Mouse (Mus musculus): ENCODE measurements around the gene Hey2. TPM values are rescaled to one million over a fixed set of nuclear protein-coding genes. Genes with fewer than 3 reads are reported as not detected.

Hey2 gene
- polyA plus RNA-seq (2014; fragmentation: Nextera tagmentation; extraction: Ambion mirVana) = 23.2 and 29.9 TPM in 2 replicates

DNA sequence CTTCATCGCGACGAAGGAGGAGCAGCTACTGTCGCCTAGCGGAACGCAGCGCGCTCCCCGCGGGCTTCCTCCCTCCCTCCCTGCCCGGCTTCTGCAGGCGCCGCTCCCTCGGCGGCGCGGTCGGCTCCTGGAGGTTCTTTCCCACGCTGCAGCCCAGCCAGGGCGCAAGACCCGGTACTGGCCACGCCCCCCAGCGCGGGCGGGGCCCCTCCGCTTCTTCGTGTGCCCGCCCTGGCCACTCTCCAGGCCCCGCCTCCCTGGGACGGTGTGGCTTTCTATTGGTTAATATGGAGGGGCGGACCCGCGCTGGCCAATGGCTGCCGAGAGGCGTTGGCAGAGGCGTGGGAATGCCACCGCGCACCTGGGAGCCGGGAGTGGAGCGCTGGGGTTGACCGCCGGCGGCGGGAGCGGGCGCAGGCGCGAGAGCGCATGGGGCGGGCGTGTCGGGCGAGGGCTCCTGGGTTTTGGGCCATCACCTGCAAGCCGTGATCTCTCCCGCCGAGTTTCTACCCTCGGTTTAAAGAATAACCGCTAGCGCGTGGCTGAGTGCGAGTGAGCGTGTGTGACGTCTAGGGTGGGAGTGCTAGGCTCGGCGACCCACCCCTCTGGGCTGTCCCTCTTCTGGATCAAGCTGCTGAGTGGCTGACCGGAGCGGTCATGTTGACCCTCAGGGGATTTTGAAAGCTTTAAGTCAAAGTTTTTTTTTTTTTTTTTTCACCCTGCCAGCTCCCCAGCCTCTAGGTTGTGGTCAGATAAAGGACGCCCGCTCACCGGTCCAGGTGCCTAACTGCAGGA, at the start of gene Hey2:
Hey2 (minus strand) TSS at position 159 of the 795 bp plus-strand sequence.
- ATAC-seq (replicated peaks; ENCODE audit: insufficient number of reproducible peaks, low FRiP score, low TSS enrichment) = peak; percentile 99
- Histone ChIP-seq H3K27me3 (ENCODE audit: control insufficient read depth, insufficient read depth, low read length) (no peaks in the 10 kb centered on the region; the same call in 1 of the 2 replicates), H3K4me1 (ENCODE audit: control insufficient read depth, insufficient read depth, low read length) (peaks cover 9% of the 10 kb centered on the region), H3K36me3 (ENCODE audit: control insufficient read depth, insufficient read depth, low read length) (no peaks in the 10 kb centered on the region), H3K9me3 (replicated peaks; ENCODE audit: control insufficient read depth, low read length) (no peaks in the 10 kb centered on the region), H3K4me2 (peak within 1 kb of the TSS; percentile 66), H3K9ac (ENCODE audit: low read depth, low read length) (peak within 1 kb of the TSS; percentile 81), H3K4me3 (ENCODE audit: low read depth, low read length) (peak within 1 kb of the TSS; percentile 74), H3K27ac (ENCODE audit: low read depth, low read length) (peak within 1 kb of the TSS; percentile 87)
- WGBS (ENCODE audit: insufficient replicate concordance) = under 1% methylated on average over 70 of the region's 70 CpGs

DNA sequence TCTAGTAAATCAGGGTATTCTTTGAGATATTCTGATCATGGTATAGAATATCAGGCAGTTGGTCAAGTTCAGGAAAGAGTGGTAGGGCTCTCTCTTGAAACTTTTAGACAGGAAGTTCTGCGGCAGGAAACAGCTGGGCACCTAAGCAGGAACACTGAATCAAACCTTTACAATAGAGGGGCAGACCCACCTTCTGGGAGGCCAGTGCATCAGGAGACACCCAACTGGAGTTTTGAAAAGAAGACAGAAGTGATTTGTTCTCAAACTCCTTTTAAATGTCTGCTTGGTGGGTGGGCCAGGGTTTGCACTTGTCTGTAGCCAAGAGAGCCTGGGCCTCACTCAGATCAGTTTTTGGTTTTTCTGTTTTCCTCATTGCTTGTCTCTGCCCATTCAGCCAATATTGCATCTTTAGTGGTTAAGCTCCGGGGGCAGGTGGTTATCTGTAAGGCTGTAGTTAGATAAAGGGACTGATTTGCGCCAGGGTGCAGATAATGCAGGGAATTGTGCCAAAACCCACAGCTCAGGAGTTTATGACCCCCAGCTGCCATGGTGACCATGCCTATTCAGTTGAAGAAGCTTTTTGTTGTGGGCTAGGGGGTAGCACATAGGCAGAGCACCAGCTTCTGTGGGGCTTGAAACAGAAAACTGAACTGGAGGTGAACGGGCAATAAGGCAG, 40.6 kb upstream of the Hey2 start:
- Histone ChIP-seq H3K4me3 (ENCODE audit: low read depth, low read length) (no peak overlapping the region), H3K4me2 (no peak overlapping the region), H3K9ac (ENCODE audit: low read depth, low read length) (no peak overlapping the region), H3K9me3 (replicated peaks; ENCODE audit: control insufficient read depth, low read length) (no peaks in the 10 kb centered on the region), H3K36me3 (ENCODE audit: control insufficient read depth, insufficient read depth, low read length) (no peaks in the 10 kb centered on the region), H3K27me3 (ENCODE audit: control insufficient read depth, insufficient read depth, low read length) (no peaks in the 10 kb centered on the region), H3K27ac (ENCODE audit: low read depth, low read length) (no peak overlapping the region), H3K4me1 (ENCODE audit: control insufficient read depth, insufficient read depth, low read length) (no peaks in the 10 kb centered on the region)
- 52% methylated on average over 4 of the region's 4 CpGs for WGBS (ENCODE audit: insufficient replicate concordance)
- no peak for ATAC-seq (replicated peaks; ENCODE audit: insufficient number of reproducible peaks, low FRiP score, low TSS enrichment)

DNA sequence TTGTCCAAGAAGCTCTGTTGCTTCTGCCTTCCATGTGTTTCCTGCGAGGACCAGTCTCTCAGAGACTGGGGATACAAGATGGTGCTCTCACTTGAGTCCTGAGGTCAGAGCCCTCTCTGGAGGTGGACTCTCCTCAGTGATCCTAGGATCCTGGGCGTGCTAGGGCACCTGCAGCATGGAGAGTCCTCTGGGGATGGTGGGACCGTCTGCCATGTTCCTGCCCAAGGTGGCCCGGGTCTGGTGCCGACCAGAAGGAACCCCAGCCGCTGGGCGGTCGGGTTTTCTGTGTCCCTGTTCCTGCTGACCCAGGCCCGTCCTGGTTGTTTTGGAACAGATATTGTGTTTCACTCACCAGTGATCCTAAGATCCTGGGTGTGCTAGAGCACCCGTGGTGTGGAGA, 38.5 kb upstream of the Hey2 start:
- no peak overlapping the region for H3K4me3 ChIP-seq (ENCODE audit: low read depth, low read length)
- no peak overlapping the region for H3K27ac ChIP-seq (ENCODE audit: low read depth, low read length)
- H3K4me1 ChIP-seq (ENCODE audit: control insufficient read depth, insufficient read depth, low read length) = no peaks in the 10 kb centered on the region
- no peaks in the 10 kb centered on the region for H3K9me3 ChIP-seq (replicated peaks; ENCODE audit: control insufficient read depth, low read length)
- no peaks in the 10 kb centered on the region for H3K36me3 ChIP-seq (ENCODE audit: control insufficient read depth, insufficient read depth, low read length)
- H3K4me2 ChIP-seq = no peak overlapping the region
- 91% methylated on average over 10 of the region's 10 CpGs for WGBS (ENCODE audit: insufficient replicate concordance)
- no peaks in the 10 kb centered on the region for H3K27me3 ChIP-seq (ENCODE audit: control insufficient read depth, insufficient read depth, low read length)
- H3K9ac ChIP-seq (ENCODE audit: low read depth, low read length) = no peak overlapping the region
- no peak for ATAC-seq (replicated peaks; ENCODE audit: insufficient number of reproducible peaks, low FRiP score, low TSS enrichment)

DNA sequence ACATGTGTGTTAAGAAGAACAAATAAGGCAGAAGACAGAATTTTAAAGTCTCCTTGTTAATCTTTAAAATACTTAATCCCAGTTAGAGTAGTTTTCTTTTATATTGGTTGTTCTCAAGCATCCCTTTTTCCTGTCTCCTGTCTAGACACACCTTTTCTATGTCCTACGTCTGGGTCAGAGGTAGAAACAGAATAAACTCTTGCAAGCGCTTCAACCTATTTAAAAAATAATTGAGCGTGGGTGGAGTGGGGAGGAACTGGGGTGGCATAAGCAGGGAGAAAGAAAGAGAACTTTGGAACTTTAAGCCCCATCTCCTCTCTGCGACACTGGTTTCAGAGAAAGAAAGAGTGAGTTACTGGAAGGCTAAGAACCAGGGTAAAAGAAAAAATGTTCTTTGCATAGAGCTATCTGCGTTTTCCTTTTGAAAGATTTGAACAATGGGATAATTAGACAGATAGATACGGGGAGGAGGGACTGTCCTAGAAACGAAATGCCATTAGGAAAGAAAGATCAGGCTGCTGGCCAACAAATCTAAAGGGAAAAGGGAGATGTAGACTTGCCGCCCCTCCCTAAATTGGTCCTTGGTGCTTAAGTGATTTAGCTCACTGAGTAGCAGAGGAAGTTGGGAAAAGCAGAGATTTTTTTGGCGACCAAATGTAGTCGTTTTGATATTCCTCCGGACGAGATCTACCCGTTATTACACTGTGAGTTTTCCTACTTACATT, 2.7 kb upstream of the Hey2 start:
- no peak overlapping the region for H3K4me3 ChIP-seq (ENCODE audit: low read depth, low read length)
- 0 out of 2 replicates have a peak overlapping the region, but pooled peaks have one; percentile 12 for H3K9ac ChIP-seq (ENCODE audit: low read depth, low read length)

DNA sequence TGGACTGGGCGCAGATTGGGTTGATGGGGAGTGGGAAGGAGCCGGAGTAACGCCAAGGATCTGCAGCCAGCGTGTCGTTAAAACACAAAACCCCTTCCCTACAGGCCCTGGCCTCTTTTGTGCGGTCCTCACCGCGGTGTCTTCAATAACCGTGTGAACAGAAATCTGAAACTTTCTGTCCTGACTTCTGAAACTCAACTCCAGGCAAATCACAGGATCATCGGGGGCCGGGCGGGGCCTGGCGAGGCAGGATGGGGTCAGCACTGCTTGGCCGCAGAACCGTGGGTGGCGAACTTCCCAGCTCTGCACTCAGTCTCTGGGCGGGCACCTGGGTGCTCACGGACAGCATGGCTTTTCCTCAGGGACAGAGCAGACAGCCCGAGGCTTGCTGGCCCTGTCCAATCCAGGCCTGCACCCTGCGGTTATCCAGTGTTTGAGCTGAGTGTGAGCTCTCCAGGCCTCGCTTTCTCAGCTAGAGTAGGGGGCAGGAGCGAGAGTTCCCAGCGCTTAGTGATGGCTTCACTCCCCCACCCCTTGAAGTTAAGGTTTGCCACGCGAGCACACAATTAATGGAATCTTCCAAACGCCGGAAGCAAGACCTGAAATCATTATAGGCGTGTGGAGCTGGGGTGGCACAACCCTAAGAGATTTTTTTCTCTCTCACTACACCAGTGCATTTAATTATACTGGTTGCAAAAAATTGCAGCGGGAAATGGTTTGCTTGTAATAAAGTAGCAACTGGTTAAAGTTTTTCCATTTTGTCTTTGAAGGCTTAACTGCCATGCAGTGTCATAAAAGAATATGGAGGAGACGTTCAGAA, 1.8 kb upstream of the Hey2 start:
- peak overlapping the region; percentile 80 for H3K9ac ChIP-seq (ENCODE audit: low read depth, low read length)
- no peak; the same call in 1 of the 2 replicates for ATAC-seq (replicated peaks; ENCODE audit: insufficient number of reproducible peaks, low FRiP score, low TSS enrichment)
- H3K27ac ChIP-seq (ENCODE audit: low read depth, low read length) = peak overlapping the region; percentile 87
- H3K4me1 ChIP-seq (ENCODE audit: control insufficient read depth, insufficient read depth, low read length) = peaks cover 9% of the 10 kb centered on the region
- H3K27me3 ChIP-seq (ENCODE audit: control insufficient read depth, insufficient read depth, low read length) = no peaks in the 10 kb centered on the region; the same call in 1 of the 2 replicates
- peak overlapping the region; percentile 74 for H3K4me3 ChIP-seq (ENCODE audit: low read depth, low read length)
- peak overlapping the region; percentile 66 for H3K4me2 ChIP-seq
- WGBS (ENCODE audit: insufficient replicate concordance) = 4% methylated on average over 30 of the region's 30 CpGs
- H3K9me3 ChIP-seq (replicated peaks; ENCODE audit: control insufficient read depth, low read length) = no peaks in the 10 kb centered on the region
- no peaks in the 10 kb centered on the region for H3K36me3 ChIP-seq (ENCODE audit: control insufficient read depth, insufficient read depth, low read length)

More for the DNA sequence above, 2.7 kb upstream of the Hey2 start:
- no peaks in the 10 kb centered on the region for H3K9me3 ChIP-seq (replicated peaks; ENCODE audit: control insufficient read depth, low read length)
- no peak for ATAC-seq (replicated peaks; ENCODE audit: insufficient number of reproducible peaks, low FRiP score, low TSS enrichment)
- no peaks in the 10 kb centered on the region; the same call in 1 of the 2 replicates for H3K27me3 ChIP-seq (ENCODE audit: control insufficient read depth, insufficient read depth, low read length)
- H3K36me3 ChIP-seq (ENCODE audit: control insufficient read depth, insufficient read depth, low read length) = no peaks in the 10 kb centered on the region
- peaks cover 9% of the 10 kb centered on the region for H3K4me1 ChIP-seq (ENCODE audit: control insufficient read depth, insufficient read depth, low read length)
- WGBS (ENCODE audit: insufficient replicate concordance) = 18% methylated on average over 13 of the region's 13 CpGs
- peak overlapping the region; percentile 43 for H3K4me2 ChIP-seq
- no peak overlapping the region for H3K27ac ChIP-seq (ENCODE audit: low read depth, low read length)

DNA sequence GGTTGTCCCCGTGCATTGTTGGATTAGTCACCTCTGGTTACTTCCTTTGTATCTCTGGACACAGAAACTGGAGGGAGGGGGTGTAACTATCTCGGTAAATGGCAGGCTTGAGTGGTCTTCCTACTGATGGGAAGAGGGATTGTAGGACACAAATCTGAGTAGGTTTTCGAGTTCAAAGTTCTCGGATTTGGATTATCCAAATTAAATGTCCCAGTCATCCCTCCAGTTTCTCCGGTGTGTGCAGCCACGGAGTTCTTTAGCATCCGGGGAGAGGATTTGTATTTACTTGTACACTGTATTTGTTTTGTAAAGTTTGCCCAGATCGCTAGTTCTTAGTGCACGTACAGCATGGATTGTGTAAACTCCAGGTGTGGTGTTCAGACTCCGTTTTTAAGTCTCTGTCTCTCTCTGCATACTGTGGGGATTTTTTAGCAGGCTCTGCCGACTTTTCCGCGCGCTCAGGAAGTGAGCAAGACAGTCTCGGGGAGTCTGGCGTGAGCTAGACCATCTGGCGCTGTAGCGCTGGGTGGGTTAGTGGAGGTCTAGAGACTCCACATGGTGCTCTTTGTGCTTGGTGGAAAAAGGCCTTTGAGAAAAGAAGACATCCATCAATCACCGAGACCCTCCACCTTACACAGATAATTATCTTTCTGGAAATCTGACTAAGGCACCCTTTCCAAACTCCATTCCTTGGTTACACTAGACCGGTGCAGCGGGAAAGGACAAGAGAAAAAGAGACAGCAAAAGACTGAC, 1.0 kb upstream of the Hey2 start:
- no peaks in the 10 kb centered on the region for H3K9me3 ChIP-seq (replicated peaks; ENCODE audit: control insufficient read depth, low read length)
- H3K4me2 ChIP-seq = peak overlapping the region; percentile 66
- peak overlapping the region; percentile 80 for H3K9ac ChIP-seq (ENCODE audit: low read depth, low read length)
- no peak for ATAC-seq (replicated peaks; ENCODE audit: insufficient number of reproducible peaks, low FRiP score, low TSS enrichment)
- H3K27ac ChIP-seq (ENCODE audit: low read depth, low read length) = peak overlapping the region; percentile 87
- H3K36me3 ChIP-seq (ENCODE audit: control insufficient read depth, insufficient read depth, low read length) = no peaks in the 10 kb centered on the region
- under 1% methylated on average over 21 of the region's 21 CpGs for WGBS (ENCODE audit: insufficient replicate concordance)
- no peaks in the 10 kb centered on the region; the same call in 1 of the 2 replicates for H3K27me3 ChIP-seq (ENCODE audit: control insufficient read depth, insufficient read depth, low read length)
- peak overlapping the region; percentile 74 for H3K4me3 ChIP-seq (ENCODE audit: low read depth, low read length)
- peaks cover 9% of the 10 kb centered on the region for H3K4me1 ChIP-seq (ENCODE audit: control insufficient read depth, insufficient read depth, low read length)

DNA sequence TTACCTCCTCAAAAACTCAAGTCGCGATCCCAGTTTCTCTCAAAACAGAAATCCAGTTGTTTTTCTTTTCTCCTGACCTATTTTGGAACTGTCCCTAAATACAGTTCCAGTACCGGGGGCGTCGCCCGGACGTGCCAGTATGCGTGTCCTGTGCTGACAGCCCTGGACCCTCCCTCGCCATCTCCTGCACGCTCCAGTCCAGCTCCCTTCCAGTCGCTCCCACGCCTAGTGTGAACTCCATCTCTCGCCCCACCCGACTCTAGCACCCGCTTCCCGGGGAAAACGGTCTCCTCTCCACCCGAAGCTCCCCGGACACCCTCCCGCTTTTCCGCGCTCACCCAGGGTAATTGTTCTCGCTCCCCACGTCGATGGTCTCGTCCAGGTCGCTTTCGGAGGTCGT, 373 bp downstream of the Hey2 start:
- peak overlapping the region; percentile 81 for H3K9ac ChIP-seq (ENCODE audit: low read depth, low read length)
- peaks cover 9% of the 10 kb centered on the region for H3K4me1 ChIP-seq (ENCODE audit: control insufficient read depth, insufficient read depth, low read length)
- no peaks in the 10 kb centered on the region for H3K9me3 ChIP-seq (replicated peaks; ENCODE audit: control insufficient read depth, low read length)
- peak overlapping the region; percentile 66 for H3K4me2 ChIP-seq
- ATAC-seq (replicated peaks; ENCODE audit: insufficient number of reproducible peaks, low FRiP score, low TSS enrichment) = peak; percentile 53; the same call in 1 of the 2 replicates
- WGBS (ENCODE audit: insufficient replicate concordance) = 1% methylated on average over 29 of the region's 29 CpGs
- peak overlapping the region; percentile 87 for H3K27ac ChIP-seq (ENCODE audit: low read depth, low read length)
- peak overlapping the region; percentile 74 for H3K4me3 ChIP-seq (ENCODE audit: low read depth, low read length)
- no peaks in the 10 kb centered on the region for H3K36me3 ChIP-seq (ENCODE audit: control insufficient read depth, insufficient read depth, low read length)
- H3K27me3 ChIP-seq (ENCODE audit: control insufficient read depth, insufficient read depth, low read length) = no peaks in the 10 kb centered on the region; the same call in 1 of the 2 replicates

All from heart, embryonic 11.5 days (tissue).